Mouse (Mus musculus): ENCODE measurements at regions not wholly inside any gene's neighbourhood (a gene's known extent, or its start where the extent isn't known, plus 50 kb on each side); places are given as distances from the start of the nearest gene placed in this dataset.

DNA sequence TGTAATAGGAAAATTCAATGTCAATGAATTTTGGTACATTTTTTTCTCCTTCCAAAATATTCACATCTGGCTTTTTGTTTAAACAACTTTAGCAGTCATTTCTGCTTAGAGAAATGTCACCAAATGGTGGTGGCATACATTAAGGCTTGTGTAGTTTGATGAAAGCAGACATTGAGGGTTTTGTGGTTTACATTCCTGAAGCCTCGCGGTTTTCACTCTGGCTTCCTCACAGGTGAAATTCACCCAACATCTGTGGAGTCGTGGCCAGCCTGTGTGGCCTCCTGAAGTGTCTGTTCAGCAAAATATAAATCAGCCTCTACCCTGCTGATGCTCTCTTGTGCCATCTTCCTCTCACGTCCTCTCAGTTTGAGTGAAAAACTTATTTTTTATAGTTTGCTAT, 353.8 kb downstream of the Dnajb9 start:
- TF ChIP-seq CTCF (IDR thresholded peaks at IDR 0.05) (no peak), EP300 (IDR thresholded peaks at IDR 0.05) (no peak)
